Mouse (Mus musculus): ENCODE measurements at regions not wholly inside any gene's neighbourhood (a gene's known extent, or its start where the extent isn't known, plus 50 kb on each side); places are given as distances from the start of the nearest gene placed in this dataset.

DNA sequence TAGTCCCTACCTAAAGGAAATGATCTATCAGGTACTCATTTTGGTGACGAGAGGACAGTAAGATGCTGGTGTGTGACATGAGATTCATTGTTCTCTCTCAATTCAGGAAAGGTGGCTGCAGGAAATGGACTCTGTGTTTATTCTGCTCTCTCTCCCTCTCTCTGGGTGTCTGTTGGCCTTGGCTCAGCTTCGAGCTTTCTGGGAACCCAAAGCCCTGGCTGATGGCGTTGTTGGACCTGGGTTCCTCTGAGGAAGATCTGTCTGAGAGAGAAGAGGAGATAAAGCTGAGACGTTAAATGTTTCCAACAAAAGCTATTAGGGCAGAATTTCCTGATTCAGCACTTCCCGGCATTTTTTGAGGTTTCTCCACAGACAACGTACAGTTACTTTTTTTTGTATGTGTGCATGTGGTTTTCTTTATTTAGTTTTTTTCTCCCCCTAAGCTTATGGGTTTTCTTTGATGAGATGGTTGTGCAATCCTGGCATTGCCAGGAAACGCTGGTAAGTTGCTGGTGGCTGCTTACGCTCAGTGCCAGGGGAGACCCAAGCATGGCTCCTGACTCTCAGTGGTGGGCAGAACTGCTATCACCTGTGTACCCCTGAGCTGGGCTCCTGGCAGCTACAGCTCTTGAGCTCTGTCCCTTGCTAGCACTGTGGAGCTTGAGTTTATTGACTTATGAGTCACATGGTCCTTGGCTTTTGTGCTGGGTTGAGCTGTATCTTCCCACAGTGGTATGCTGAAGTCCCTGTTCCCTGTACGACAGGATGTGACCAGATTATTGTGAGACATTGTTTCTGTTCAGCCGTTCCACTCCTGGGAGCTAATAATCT is 249.8 kb downstream of the Gm10260 start:
- DNase-seq, result no peak

DNA sequence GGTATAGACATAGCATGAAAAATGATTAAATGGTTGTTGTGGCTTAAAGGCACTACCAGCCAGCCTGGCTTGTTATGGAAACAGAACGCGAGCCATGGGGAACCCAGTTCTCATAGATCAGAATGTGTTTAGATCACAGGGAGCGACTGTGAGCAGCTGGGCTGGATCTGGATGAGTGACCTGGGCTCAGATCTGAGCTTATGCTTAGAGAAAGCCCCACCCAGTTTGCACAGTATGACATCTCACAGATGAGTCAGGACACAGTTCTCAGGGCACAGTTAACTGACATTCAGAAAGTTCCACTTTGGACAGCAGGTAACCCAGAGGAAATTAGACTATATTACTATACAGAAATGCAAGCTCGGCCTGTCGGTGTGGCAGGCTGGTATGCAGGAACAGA is 255.5 kb downstream of the Gm10260 start:
- DNase-seq, result no peak

DNA sequence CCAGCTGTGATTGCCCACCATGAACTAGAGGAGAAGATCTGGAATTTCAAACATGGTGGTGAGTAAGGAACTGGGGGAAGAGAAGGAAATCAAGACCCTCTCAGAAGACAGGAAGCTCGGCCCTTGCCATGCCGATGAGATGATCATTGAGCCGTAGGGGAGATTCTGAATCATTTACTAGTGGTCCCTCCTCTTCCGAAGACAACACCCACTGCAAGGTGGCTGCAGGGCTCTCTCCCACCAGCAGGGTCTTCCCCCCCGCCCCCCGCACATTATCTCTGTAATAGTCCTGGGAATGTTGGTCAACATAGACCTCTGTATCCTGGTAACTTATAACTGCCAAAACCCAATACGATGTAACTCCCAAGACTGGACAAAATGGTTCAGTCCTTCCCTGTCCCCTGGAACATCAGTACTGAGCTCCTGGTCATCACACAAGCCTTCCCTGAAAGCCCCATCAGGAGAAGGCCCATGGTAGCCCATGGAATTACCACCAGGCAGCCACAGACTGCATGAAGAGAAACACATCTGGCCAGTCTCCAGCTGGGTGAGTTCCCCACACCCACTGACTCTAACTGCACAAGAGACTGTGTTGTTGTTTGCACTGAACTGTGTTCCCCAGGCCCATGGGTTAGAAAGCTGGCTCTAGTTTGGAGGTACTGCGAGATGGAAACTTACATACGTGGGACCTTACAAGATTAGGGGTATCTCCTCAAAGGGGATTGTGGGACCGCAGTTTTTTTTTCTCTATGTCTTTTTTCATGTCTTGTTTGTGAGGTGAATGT is 256.3 kb downstream of the Gm10260 start:
- no peak for DNase-seq

DNA sequence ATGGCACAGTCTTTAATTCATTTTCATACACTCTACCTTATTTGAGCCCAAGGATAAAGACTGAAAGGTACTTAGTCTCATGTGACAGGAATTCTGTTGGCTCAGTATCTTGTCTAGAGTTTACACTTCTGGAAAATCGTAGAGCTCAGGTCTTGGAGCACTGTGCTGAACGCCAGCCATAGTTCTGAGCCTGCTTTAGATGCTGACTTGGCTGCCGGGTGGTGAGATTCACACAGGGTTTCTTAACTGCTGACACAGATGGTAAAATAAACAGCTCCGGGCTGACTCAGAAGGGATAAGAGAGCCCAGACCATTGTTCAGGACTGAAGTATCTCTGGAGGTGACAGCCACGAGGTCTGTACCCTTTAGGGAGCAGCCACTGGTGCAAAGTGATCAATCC is 257.0 kb downstream of the Gm10260 start:
- DNase-seq, result no peak

DNA sequence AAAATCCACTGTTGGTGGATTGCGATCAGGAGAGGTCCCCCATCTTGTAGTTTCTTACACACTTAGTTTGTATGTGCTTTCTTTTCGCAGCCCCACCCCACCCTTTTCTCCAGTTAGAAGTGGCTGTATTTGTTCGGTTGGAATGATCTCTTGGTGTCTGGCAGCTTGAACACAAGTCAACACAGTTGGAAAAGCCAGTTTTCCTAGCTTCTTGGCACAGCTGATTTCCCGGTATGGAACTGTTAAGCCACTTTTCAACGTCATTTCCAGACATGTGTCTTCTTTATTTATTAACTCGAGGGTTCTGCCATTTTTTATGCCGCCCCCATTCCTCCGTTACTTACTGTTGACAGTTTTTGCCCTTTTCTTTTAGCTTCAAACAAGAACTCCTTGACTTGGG is 259.2 kb downstream of the Enc1 start:
- no peak for DNase-seq

DNA sequence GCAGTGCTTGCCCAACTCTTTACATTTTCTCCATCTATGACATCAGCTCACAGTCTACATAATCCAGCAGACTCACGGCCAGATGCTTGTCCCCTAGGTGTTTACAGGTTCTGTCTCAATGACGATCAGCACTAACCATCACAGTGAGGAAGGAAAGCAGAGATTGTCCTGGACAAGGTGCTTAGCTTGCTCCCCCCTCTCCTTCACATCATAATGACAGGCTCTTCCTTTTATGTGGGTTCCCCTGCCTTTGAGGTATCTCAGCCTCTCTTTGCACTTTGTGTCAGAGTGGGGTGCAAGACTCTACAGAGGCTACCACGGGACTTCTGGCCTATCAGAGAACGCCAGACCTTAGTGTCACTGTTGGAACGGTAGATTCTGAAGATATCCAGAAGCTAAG is 258.1 kb downstream of the Enc1 start:
- DNase-seq, result peak; percentile 14

DNA sequence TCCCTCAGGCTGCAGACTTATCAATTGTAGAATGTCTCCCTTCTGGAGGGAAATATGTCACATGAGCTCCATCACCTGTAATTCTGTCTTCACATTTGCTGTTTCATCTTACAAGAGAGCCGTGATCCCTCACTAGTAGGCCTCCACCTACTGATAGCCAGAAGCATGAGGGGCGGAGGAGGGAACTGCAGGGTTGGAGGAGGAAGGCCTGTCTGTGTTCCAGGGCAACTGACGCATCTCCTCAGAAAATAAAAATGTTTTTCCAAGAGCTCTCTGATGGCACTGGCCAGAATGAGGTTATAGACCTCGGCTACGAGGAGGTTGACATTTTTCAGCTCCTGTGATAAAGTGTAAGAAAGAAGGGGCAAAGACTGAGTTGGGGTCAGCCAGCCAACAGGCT is 257.0 kb downstream of the Enc1 start:
- DNase-seq, result no peak

DNA sequence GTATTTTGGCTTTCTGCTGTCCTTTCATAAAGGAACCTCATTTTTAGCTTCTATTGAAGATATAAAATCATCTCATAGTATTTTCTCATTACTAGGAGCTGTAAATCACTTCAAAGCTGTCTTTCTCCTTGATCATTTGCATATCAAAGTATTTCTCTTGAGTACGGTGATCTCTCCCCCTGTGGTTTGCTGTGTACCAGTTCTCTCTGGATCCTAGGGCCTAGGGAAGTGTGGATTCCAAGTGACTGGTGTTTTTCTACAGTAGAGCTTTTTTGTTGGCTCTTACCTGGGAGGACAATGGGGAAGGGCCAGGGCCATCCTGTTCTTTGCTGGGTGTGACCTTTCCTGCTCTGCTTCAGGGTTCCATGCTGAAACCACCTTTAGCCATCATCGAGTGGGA is 253.9 kb downstream of the Enc1 start:
- no peak for DNase-seq

DNA sequence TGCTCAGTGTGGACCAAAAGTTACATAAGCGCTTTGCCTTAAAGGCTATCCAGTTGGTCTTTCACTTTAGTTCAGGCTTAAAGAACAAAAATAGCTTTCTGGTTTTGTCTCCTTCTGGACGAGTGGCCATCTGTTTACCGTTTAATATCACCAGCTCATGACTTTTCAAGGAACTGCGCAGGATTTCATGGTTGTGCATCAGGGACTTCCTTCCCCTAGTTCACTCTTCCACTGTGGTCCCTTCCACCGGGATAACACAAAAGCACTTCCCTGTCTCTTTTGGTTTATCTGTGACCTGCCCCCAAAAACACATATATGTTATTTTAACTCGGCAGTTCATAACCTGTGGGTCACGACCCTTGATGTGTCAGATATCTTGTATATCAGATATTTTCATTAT is 252.9 kb downstream of the Enc1 start:
- no peak for DNase-seq

DNA sequence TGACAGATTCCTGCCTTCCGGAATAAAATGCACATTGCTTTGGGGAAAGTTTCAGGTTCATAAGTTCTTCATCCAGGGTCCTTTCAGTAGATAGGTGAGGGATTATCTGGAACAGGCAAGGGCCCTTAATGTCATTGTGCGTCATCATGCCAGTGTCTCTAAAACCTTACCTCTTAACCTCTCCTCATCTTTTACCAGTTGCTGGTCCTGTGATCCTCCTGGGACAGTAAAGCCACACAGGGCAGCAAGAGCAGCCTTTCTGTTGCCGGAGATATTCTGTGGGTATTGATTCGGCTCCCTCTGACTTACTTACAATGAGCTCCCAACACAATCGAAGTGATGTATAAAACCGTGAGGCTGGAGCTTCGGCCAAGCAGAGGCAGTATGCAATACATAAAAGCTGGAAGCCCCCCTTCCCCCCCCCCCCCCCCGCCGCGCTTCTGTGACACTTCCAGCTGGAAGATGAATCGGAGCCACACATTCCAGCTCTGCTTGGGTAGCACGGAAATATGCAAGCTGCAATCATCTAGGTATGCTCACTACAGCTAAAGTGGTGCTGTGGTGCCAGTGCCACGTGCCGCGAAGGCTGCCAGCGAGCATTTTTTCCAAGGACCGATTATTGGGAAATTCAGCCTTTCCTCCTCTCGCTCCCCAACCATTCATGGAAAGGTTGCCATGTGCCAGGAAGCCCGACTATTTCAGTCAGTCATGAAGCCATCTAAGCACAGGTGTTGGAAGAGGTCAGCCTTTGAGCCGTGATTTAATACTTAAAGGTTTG is 252.2 kb downstream of the Enc1 start:
- DNase-seq, result no peak

DNA sequence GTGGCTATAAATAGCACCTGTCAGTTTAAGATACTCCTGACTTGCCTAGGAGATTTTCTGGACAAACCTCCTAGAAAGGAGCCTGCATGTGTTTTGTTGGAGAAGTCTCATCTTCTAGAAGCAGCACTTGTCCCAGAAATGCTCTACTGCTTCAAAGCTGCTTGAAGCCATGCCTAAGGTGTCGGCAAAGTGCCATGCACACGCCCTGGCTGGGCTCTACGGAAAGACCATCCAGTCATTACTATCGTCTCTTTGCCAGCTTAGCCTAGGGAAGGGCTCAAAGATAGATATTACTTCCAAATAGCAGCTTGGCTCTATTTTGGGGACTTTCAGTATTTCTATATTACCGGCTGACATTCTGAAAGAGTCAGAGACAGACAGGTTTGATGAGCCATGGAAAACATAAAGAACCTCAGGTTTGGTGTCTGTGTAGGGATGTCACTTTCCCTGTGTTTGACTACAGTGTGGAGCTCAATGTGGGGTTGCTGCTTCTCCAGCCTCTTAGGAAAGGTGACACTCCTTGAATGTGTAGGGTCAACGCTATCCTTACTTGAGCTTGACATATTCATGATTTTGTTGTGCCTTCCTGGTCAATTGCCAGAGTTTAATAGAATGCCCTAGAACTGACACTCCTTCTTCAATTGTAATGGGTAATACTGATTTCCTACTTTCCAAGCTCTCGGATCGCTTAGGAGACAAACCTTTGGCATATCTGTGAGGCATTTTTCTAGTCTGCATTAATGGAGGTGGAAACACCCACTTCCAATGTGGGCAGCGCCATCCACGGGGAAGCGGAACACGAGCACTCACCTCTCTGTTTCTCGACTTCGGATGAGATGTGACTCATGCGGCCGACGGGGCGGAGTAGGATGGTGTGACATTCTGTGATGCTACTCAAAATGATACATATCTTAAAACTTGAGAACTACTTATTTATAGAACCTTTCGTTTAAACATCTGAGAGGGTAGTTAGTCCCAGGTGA is 251.3 kb downstream of the Enc1 start:
- DNase-seq, result no peak

DNA sequence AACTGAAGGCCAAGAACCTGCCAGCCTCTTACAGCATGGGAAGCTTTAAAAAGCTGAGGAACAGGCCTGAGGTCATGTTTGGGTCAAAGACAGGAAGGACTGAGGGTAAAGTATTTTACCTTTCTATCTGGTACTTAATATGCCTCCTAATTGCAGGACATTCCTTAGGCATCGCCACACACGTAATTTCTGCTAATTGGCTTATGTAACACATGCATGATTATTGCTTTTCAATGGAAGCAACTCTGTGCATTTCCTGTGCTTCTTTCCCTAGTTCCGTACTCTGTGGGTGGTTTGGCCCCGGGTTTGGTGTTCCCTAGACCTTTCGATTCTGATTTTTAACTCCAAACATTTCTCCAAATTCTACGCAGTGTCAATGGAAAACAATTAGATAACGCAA is 249.2 kb downstream of the Enc1 start:
- no peak for DNase-seq

DNA sequence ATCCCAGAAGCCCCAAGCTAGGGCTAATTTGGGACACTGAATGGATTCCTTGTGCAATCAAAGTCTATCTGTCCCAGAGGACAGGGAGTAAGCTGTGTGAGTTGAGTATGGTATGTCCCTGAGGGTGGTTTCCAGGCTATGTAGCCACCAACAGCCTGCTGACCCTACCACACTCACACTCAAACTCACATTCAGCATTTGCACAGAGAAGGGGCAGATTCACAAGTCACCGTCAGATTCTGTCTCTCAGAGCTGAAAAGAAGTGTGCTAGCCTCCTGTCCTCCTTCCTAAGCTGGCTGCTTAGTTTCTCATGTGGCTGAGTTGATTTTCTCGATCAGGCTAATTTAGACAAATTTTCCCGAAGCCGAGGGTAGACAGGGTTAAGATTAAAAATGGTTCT is 248.8 kb downstream of the Enc1 start:
- no peak for DNase-seq

DNA sequence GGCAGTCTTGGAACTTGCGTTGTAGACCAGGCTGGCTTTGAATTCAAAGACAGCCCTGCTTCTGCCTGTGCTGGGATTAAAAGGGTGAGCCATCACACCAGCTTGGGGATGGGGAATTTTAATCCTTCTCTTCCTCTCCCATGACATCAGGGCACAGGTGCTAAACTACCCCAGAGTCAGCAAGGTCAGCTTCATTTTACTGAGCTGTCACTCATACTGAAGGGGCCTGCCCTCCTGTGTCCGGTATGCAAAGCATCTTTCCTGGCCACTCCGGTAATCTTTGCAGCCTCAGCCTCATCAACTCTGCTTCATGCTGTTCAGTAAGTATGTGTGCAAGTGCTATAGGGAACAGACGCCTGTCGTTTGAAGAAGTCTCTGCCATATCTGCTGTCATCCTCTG is 248.1 kb downstream of the Enc1 start:
- DNase-seq, result no peak

DNA sequence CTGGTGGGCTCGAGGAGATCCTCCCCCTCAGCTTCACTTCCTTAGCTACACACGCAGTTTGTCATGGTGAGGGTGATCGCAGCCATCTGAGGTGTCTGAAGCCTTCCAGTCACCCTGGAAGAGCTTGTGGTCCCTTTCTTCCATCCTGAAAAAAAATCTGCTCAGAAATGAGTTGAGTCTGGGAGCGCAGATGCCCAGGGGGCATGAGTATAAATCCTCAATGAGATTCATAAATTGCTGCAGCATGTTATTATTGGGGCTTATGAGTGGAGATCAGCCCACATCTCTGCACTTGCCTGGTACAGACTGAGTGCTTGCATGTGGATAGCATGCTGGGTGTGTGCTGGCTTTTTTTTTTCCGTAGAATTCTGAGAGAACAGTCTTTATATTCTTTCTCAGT is 247.6 kb downstream of the Enc1 start:
- no peak for DNase-seq

DNA sequence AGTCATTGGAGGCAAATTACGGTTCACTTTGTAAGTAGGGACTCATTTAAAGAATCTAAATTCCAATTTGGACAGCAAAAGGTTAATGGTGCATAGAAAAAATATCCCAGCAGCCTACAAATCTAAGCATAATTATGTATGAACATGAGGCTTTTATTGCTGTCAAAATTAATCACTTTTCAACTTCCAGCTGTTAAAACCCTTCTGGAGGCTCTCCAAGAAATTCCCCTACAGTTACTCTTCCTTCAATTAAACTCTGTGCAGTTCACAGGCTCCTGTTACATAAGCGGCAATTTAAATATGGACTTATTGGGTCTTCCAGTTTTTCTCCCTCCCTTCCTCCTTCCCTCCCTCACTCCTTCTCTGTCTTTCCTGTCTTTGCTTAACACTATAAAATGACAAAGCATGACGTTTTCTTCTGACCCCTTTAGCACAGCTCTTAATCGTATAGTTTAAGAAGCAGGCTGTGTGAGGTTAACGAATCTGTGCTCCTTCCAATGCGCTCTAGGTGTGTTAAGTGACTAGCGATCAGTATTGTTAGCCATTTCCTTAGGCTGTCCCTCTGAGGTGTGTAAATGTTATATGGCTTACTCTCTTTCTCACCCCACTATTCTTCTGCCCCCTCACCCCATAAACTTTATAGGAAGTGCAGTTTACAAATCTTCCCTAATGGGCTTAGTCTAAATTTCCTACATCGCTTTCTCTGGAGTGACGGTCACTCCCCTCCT is 247.0 kb downstream of the Enc1 start:
- DNase-seq, result no peak

DNA sequence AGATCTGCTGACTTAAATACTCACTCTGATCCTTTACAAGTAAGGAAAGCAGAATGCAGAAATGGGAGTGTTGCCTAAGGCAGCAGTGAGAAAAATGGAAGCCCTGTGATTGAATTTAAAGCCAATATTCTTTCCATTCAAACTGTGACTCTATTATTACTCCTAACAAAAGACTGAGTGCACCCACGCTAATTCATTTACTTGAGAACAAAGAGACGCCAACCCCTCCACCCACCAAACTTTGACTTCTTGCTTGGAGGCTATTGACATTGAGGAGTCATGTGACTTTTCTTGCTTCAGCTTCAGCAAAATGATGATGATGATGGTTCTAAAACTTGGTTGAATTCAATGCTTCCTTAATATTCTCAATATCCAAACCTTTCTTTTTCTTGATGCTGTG is 245.6 kb downstream of the Enc1 start:
- no peak for DNase-seq

DNA sequence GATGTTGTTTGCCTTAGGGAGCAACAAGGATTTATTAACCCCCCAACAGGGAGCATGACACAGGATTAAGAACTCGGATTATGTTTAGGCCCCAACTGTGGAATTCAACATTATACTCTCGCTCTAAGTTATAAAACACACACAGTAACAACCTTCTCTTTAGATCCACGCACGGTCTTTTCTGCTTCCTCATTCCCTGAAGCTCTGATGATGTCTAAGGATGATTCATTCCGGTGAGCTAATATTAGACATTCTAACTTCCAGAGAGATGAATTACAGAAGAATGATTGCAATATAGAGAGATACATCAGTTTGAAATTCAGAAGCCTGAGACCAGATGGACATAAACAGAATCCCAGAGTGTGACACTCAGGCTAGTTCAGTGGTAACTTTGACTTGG is 245.0 kb downstream of the Enc1 start:
- DNase-seq, result no peak

DNA sequence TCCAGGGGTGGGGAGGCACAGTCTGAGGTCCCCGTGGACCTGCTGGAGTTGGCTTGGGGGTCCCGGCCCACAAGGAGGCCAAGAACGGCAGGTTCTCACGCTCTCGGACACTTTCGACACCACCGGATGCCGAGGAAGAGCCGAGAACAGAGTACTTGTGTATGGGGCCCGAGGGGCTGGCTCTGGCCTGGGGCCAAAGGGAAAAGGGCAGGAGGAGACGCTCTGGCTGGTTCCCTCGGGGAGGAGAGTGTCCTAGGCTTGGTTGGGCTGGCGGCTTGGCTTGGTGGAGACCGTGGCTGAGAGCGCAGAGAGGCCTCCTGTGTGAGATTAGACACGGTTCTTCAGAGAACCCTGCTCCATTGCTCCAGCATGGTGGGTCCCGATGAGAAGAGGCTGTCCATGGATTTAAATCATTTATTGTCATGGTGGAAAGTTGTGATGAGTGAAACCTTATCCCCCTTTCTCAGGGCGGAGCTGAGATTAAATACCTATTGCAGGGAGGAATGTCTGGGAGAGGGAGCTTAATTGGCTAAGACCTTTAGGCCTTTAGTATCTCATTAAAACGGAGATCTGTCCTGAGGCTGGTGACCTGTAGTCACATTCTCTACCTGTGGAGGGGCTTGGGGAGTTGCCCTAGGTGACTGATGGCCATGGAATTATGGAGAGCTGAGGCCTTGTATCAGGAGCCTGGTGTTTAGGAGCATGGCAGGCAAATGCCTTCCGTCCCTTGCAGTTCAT is 244.1 kb downstream of the Enc1 start:
- DNase-seq, result no peak

DNA sequence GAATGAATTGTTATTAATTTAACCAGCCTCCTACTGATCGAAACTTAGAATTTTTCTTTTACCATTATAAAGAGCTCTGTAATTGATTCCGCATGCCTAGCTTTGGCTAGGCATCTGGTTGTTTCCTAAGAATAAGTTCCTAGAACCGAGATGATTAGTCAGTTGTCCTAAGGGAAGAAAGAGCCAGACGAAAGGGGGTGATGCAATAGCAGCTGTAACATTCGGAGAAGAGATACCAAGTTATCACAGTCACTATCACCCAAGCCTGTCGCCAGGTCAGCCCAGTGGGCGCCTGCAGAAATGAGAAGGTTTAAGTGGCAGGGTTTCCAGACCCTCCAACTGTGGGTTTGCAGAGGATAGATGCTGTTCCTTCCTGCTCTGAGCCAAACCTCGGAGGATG is 242.8 kb downstream of the Enc1 start:
- DNase-seq, result no peak

DNA sequence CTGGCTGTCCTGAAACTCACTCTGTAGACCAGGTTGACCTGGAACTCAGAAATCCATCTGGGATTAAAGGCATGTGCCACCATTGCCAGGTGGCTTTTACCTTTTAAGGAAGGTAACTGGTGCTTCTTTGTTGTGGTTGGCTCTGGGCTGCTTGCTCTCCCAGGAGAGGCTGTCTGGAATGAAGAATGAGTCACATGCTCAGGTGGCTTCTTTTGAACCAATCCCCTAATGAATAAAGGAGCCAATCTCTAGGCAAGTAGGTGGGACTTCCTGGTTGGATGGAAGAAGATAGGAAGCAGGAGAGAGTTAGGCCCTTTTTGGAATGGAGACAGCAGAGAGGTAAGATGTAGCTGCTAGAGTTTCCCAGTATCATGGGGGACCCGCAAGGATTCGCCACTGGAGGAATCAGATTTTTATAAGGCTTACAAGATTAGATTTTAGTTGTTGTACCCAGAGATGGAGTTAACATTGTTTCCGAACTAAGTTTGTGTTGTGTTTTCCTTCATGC is 241.6 kb downstream of the Enc1 start:
- no peak for DNase-seq

All from thymus, postnatal 14 days (tissue).